10 mouse cellular contexts compared by ENCODE assay signal in the genomic region with DNA sequence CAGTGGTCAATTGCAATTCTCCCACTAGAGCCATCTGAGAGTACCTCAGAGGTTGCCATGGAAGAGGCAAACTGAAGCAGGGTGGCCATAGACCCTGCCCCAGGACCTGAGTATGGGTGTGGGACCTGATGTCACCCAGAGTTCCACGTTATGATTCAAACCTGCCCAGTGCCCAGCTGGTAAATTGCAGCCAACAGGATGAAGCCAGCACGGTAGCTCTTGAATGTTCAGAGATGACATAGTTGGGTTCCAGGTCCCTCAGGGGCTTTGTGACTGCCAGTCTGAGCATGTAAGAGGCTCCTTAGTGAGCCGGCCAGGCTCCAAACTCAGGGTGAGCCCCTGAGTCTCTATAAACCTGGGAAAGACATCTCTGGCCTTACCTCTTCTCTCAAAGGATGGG. TPM values are rescaled to one million over a fixed set of nuclear protein-coding genes. Genes with fewer than 3 reads are reported as not detected.
A peak's percentile ranks its signal among the peaks of the same experiment; 100 is the strongest.
DNase-seq lines count a peak whose midpoint lies in the region; ATAC-seq lines count a peak whose summit lies in the region.
"Had no signal": no experiment of that assay in that cellular context is flagged by ENCODE, and none has a peak within 500 bp of the region (broad histone marks: within the 10 kb centered on the region; RNA-seq: fewer than 3 reads in every experiment).

No protein-coding gene starts in this region.

- no peak overlapping the region for H3K9ac ChIP-seq in kidney, embryonic 15.5 days
- H3K9ac ChIP-seq in embryonic facial prominence, embryonic 12.5 days = no peak overlapping the region
- no peak overlapping the region for H3K9ac ChIP-seq in limb, embryonic 15.5 days
- H3K9ac ChIP-seq in forebrain, embryonic 11.5 days (ENCODE audit: low read length) = no peak overlapping the region

- no peak overlapping the region for H3K4me3 ChIP-seq in kidney, embryonic 15.5 days (replicated peaks)
- no peak overlapping the region for H3K4me3 ChIP-seq in embryonic facial prominence, embryonic 12.5 days
- no peak overlapping the region for H3K4me3 ChIP-seq in limb, embryonic 15.5 days
- H3K4me3 ChIP-seq in forebrain, embryonic 11.5 days (ENCODE audit: low read depth, low read length) = no peak overlapping the region

- no peaks in the 10 kb centered on the region for H3K27me3 ChIP-seq in kidney, embryonic 15.5 days
- no peaks in the 10 kb centered on the region for H3K27me3 ChIP-seq in embryonic facial prominence, embryonic 12.5 days
- H3K27me3 ChIP-seq in limb, embryonic 15.5 days = no peaks in the 10 kb centered on the region
- H3K27me3 ChIP-seq in forebrain, embryonic 11.5 days (ENCODE audit: control insufficient read depth, insufficient read depth, low read length) = no peaks in the 10 kb centered on the region

- H3K4me2 ChIP-seq in kidney, embryonic 15.5 days = no peak overlapping the region
- no peak overlapping the region for H3K4me2 ChIP-seq in embryonic facial prominence, embryonic 12.5 days (replicated peaks)
- H3K4me2 ChIP-seq in limb, embryonic 15.5 days = no peak overlapping the region
- no peak overlapping the region for H3K4me2 ChIP-seq in forebrain, embryonic 11.5 days (ENCODE audit: low read depth, low read length, severe bottlenecking)

- no peaks in the 10 kb centered on the region for H3K9me3 ChIP-seq in kidney, embryonic 15.5 days (replicated peaks)
- 0 out of 2 replicates have a peak, but pooled peaks cover 4% of the 10 kb centered on the region for H3K9me3 ChIP-seq in embryonic facial prominence, embryonic 12.5 days
- no peaks in the 10 kb centered on the region for H3K9me3 ChIP-seq in limb, embryonic 15.5 days
- no peaks in the 10 kb centered on the region for H3K9me3 ChIP-seq in forebrain, embryonic 11.5 days (ENCODE audit: control insufficient read depth, low read length)

- H3K36me3 ChIP-seq in kidney, embryonic 15.5 days = no peaks in the 10 kb centered on the region
- H3K36me3 ChIP-seq in embryonic facial prominence, embryonic 12.5 days = no peaks in the 10 kb centered on the region
- peaks cover 3% of the 10 kb centered on the region; the same call in 1 of the 2 replicates for H3K36me3 ChIP-seq in limb, embryonic 15.5 days
- no peaks in the 10 kb centered on the region for H3K36me3 ChIP-seq in forebrain, embryonic 11.5 days (ENCODE audit: control insufficient read depth, insufficient read depth, low read length)

- no peak for ATAC-seq in kidney, embryonic 15.5 days (replicated peaks; ENCODE audit: low FRiP score)
- no peak for ATAC-seq in embryonic facial prominence, embryonic 12.5 days (ENCODE audit: insufficient number of reproducible peaks, insufficient read depth, low FRiP score, low TSS enrichment)
- no peak for ATAC-seq in limb, embryonic 15.5 days (ENCODE audit: insufficient number of reproducible peaks, low FRiP score, low TSS enrichment, low read depth)
- no peak for ATAC-seq in forebrain, embryonic 11.5 days (replicated peaks; ENCODE audit: low FRiP score)
- ATAC-seq: midbrain, embryonic 16.5 days had no signal

- H3K27ac ChIP-seq in kidney, embryonic 15.5 days = peak overlapping the region; percentile 87
- H3K27ac ChIP-seq in embryonic facial prominence, embryonic 12.5 days = 0 out of 2 replicates have a peak overlapping the region, but pooled peaks have one; percentile 4
- peak overlapping the region; percentile 33; the same call in 1 of the 2 replicates for H3K27ac ChIP-seq in limb, embryonic 15.5 days
- H3K27ac ChIP-seq in forebrain, embryonic 11.5 days (ENCODE audit: low read depth, low read length) = no peak overlapping the region

- H3K4me1 ChIP-seq in kidney, embryonic 15.5 days = peaks cover 60% of the 10 kb centered on the region
- peaks cover 34% of the 10 kb centered on the region for H3K4me1 ChIP-seq in embryonic facial prominence, embryonic 12.5 days
- peaks cover 51% of the 10 kb centered on the region for H3K4me1 ChIP-seq in limb, embryonic 15.5 days
- peaks cover 16% of the 10 kb centered on the region for H3K4me1 ChIP-seq in forebrain, embryonic 11.5 days (replicated peaks; ENCODE audit: control insufficient read depth, insufficient read depth, low read length)

- intact Hi-C loops in left cerebral cortex, postnatal 10 days (cut with DNase I) = no loop called here

- 63% methylated on average over 3 of the region's 3 CpGs for WGBS in kidney, embryonic 15.5 days
- WGBS in embryonic facial prominence, embryonic 12.5 days = 61% methylated on average over 3 of the region's 3 CpGs
- WGBS in limb, embryonic 15.5 days = 44% methylated on average over 3 of the region's 3 CpGs
- 85% methylated on average over 3 of the region's 3 CpGs for WGBS in forebrain, embryonic 11.5 days

- DNase-seq in kidney, postnatal 36 days = no peak
- DNase-seq in Muller cell, postnatal 12 days (ENCODE audit: inconsistent ontology term) = peak; percentile 74
- DNase-seq in left cerebral cortex, postnatal 10 days (ENCODE audit: extremely low spot score in 1 of 2, low spot score in 2 of 2) = no peak
- no peak for DNase-seq in forebrain, embryonic 11.5 days (ENCODE audit: low spot score)
- DNase-seq: cerebellum, postnatal 25 days; left cerebral cortex, postnatal 4 days had no signal

RNA-seq across cellular contexts. Expression of a gene that starts 25.0 kb away (rescaled TPM):
- polyA plus RNA-seq in kidney, embryonic 15.5 days (2015; fragmentation: Nextera tagmentation; extraction: Ambion mirVana) = 13.2 and 17.8 TPM in 2 replicates
- polyA plus RNA-seq in embryonic facial prominence, embryonic 12.5 days (2016; fragmentation: Nextera tagmentation; extraction: Ambion mirVana) = 11.6 and 16.7 TPM in 2 replicates
- polyA plus RNA-seq in limb, embryonic 15.5 days (2015; fragmentation: Nextera tagmentation; extraction: Ambion mirVana) = 17.5 and 23.3 TPM in 2 replicates
- 10 to 100 TPM; 15.0 to 17.9 TPM for total RNA-seq in left cerebral cortex, postnatal 10 days (2021)
- polyA plus RNA-seq in forebrain, embryonic 11.5 days (2014; fragmentation: Nextera tagmentation; extraction: Ambion mirVana) = 5.8 and 5.9 TPM in 2 replicates

RNA-seq across cellular contexts. Expression of a gene that starts 41.7 kb away (rescaled TPM):
- polyA plus RNA-seq in kidney, embryonic 15.5 days (2015; fragmentation: Nextera tagmentation; extraction: Ambion mirVana) = 40.8 and 50.4 TPM in 2 replicates
- polyA plus RNA-seq in embryonic facial prominence, embryonic 12.5 days (2016; fragmentation: Nextera tagmentation; extraction: Ambion mirVana) = 41.2 and 41.6 TPM in 2 replicates
- 31.8 and 36.1 TPM in 2 replicates for polyA plus RNA-seq in limb, embryonic 15.5 days (2015; fragmentation: Nextera tagmentation; extraction: Ambion mirVana)
- 1 to 10 TPM; 3.9 to 4.2 TPM for total RNA-seq in left cerebral cortex, postnatal 10 days (2021)
- 57.9 and 59.6 TPM in 2 replicates for polyA plus RNA-seq in forebrain, embryonic 11.5 days (2014; fragmentation: Nextera tagmentation; extraction: Ambion mirVana)

RNA-seq across cellular contexts. Expression of a gene that starts 50.1 kb away (rescaled TPM):
- 48.6 and 55.7 TPM in 2 replicates for polyA plus RNA-seq in kidney, embryonic 15.5 days (2015; fragmentation: Nextera tagmentation; extraction: Ambion mirVana)
- 69.9 and 76.8 TPM in 2 replicates for polyA plus RNA-seq in embryonic facial prominence, embryonic 12.5 days (2016; fragmentation: Nextera tagmentation; extraction: Ambion mirVana)
- 40.8 and 47.6 TPM in 2 replicates for polyA plus RNA-seq in limb, embryonic 15.5 days (2015; fragmentation: Nextera tagmentation; extraction: Ambion mirVana)
- 10 to 100 TPM; 35.5 to 38.0 TPM for total RNA-seq in left cerebral cortex, postnatal 10 days (2021)
- 75.7 and 84.5 TPM in 2 replicates for polyA plus RNA-seq in forebrain, embryonic 11.5 days (2014; fragmentation: Nextera tagmentation; extraction: Ambion mirVana)

RNA-seq across cellular contexts. Expression of a gene that starts 50.2 kb away (rescaled TPM):
- polyA plus RNA-seq in kidney, embryonic 15.5 days (2015; fragmentation: Nextera tagmentation; extraction: Ambion mirVana) = 37.7 and 39.8 TPM in 2 replicates
- polyA plus RNA-seq in embryonic facial prominence, embryonic 12.5 days (2016; fragmentation: Nextera tagmentation; extraction: Ambion mirVana) = 46.8 and 49.9 TPM in 2 replicates
- polyA plus RNA-seq in limb, embryonic 15.5 days (2015; fragmentation: Nextera tagmentation; extraction: Ambion mirVana) = 49.4 and 51.0 TPM in 2 replicates
- total RNA-seq in left cerebral cortex, postnatal 10 days (2021) = 10 to 100 TPM; 14.2 to 16.3 TPM
- polyA plus RNA-seq in forebrain, embryonic 11.5 days (2014; fragmentation: Nextera tagmentation; extraction: Ambion mirVana) = 31.2 and 36.0 TPM in 2 replicates

RNA-seq across cellular contexts. Expression of a gene that starts 50.6 kb away (rescaled TPM):
- polyA plus RNA-seq in kidney, embryonic 15.5 days (2015; fragmentation: Nextera tagmentation; extraction: Ambion mirVana) = 333 and 353 TPM in 2 replicates
- 289 and 298 TPM in 2 replicates for polyA plus RNA-seq in embryonic facial prominence, embryonic 12.5 days (2016; fragmentation: Nextera tagmentation; extraction: Ambion mirVana)
- polyA plus RNA-seq in limb, embryonic 15.5 days (2015; fragmentation: Nextera tagmentation; extraction: Ambion mirVana) = 268 and 295 TPM in 2 replicates
- total RNA-seq in left cerebral cortex, postnatal 10 days (2021) = 10 to 100 TPM; 80.3 to 89.9 TPM
- 235 and 251 TPM in 2 replicates for polyA plus RNA-seq in forebrain, embryonic 11.5 days (2014; fragmentation: Nextera tagmentation; extraction: Ambion mirVana)
